In the genomic region with DNA sequence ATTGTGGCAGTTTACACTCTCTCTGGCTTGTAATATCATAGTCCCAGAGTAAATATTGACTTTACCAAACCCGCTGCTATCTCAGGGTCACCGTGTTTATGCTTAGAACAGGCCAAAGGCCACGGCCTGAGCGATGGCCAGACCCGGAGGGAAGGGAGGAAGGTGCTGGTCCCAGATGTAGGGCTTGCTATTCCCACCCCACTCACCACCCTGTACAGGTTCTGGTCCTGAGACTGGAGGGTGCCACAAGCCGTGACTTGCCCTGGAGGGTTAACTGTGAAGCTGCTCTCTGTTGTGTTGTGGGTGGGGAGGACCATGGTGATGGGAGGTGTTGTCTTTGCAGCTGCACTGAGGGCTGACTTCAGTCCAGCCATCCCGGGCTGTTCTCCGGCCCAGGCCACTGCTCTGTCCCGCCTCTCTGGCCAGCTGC, we compare ENCODE assay signal across 8 mouse cellular contexts. TPM values are rescaled to one million over a fixed set of nuclear protein-coding genes. Genes with fewer than 3 reads are reported as not detected.
DNase-seq lines count a peak whose midpoint lies in the region; ATAC-seq lines count a peak whose summit lies in the region.

No protein-coding gene starts in this region.

- no peak for ATAC-seq in heart, embryonic 16.5 days (replicated peaks; ENCODE audit: extremely low read depth, insufficient read depth, low FRiP score)
- ATAC-seq in liver, embryonic 15.5 days (ENCODE audit: insufficient read depth): peak; percentile 37
- no peak for ATAC-seq in megakaryocyte-erythroid progenitor cell, adult 5-6 weeks (replicated peaks; ENCODE audit: low FRiP score, low TSS enrichment, poor library complexity, severe bottlenecking)
- no peak for ATAC-seq in forebrain, embryonic 13.5 days

- H3K9ac ChIP-seq in heart, embryonic 16.5 days (ENCODE audit: low read length): peak overlapping the region; percentile 94
- H3K9ac ChIP-seq in liver, embryonic 15.5 days: no peak overlapping the region
- no peak overlapping the region for H3K9ac ChIP-seq in forebrain, embryonic 13.5 days

- peak overlapping the region; percentile 32 for H3K27ac ChIP-seq in brown adipose tissue, adult 24 weeks (replicated peaks; ENCODE audit: low read depth, low read length)
- peak overlapping the region; percentile 93 for H3K27ac ChIP-seq in heart, embryonic 16.5 days (ENCODE audit: low read length)
- H3K27ac ChIP-seq in liver, embryonic 15.5 days (replicated peaks): peak overlapping the region; percentile 79
- no peak overlapping the region for H3K27ac ChIP-seq in forebrain, embryonic 13.5 days

- peaks cover 4% of the 10 kb centered on the region; the same call in 1 of the 2 replicates for H3K9me3 ChIP-seq in heart, embryonic 16.5 days (replicated peaks; ENCODE audit: control insufficient read depth, low read length)
- no peaks in the 10 kb centered on the region for H3K9me3 ChIP-seq in liver, embryonic 15.5 days (replicated peaks)
- no peaks in the 10 kb centered on the region for H3K9me3 ChIP-seq in forebrain, embryonic 13.5 days (replicated peaks)

- H3K27me3 ChIP-seq in heart, embryonic 16.5 days (ENCODE audit: control insufficient read depth, insufficient read depth, low read length): peaks cover 6% of the 10 kb centered on the region
- peaks cover 70% of the 10 kb centered on the region for H3K27me3 ChIP-seq in liver, embryonic 15.5 days
- H3K27me3 ChIP-seq in forebrain, embryonic 13.5 days: peaks cover 57% of the 10 kb centered on the region

- 40% methylated on average over 9 of the region's 9 CpGs for WGBS in heart, embryonic 16.5 days
- WGBS in liver, embryonic 15.5 days (ENCODE audit: insufficient replicate concordance): 44% methylated on average over 9 of the region's 9 CpGs
- WGBS in forebrain, embryonic 13.5 days: 57% methylated on average over 9 of the region's 9 CpGs

- peak overlapping the region; percentile 70 for H3K4me3 ChIP-seq in brown adipose tissue, adult 24 weeks (ENCODE audit: insufficient read depth, low read depth, low read length)
- peak overlapping the region; percentile 90 for H3K4me3 ChIP-seq in heart, embryonic 16.5 days (ENCODE audit: low read length)
- H3K4me3 ChIP-seq in liver, embryonic 15.5 days (replicated peaks): peak overlapping the region; percentile 62
- H3K4me3 ChIP-seq in forebrain, embryonic 13.5 days: no peak overlapping the region

- peak overlapping the region; percentile 99 for H3K4me2 ChIP-seq in heart, embryonic 16.5 days (ENCODE audit: low read depth, low read length)
- peak overlapping the region; percentile 63 for H3K4me2 ChIP-seq in liver, embryonic 15.5 days
- H3K4me2 ChIP-seq in forebrain, embryonic 13.5 days: no peak overlapping the region

- no peaks in the 10 kb centered on the region for H3K36me3 ChIP-seq in heart, embryonic 16.5 days (ENCODE audit: control insufficient read depth, insufficient read depth)
- no peaks in the 10 kb centered on the region for H3K36me3 ChIP-seq in liver, embryonic 15.5 days (replicated peaks)
- H3K36me3 ChIP-seq in forebrain, embryonic 13.5 days (ENCODE audit: poor library complexity, severe bottlenecking): no peaks in the 10 kb centered on the region

- H3K4me1 ChIP-seq in brown adipose tissue, adult 24 weeks (ENCODE audit: control insufficient read depth, insufficient read depth, insufficient read length, low read length): peaks cover 20% of the 10 kb centered on the region
- peaks cover 43% of the 10 kb centered on the region for H3K4me1 ChIP-seq in heart, embryonic 16.5 days (ENCODE audit: control insufficient read depth, insufficient read depth, low read length)
- peaks cover 40% of the 10 kb centered on the region for H3K4me1 ChIP-seq in liver, embryonic 15.5 days (replicated peaks)
- H3K4me1 ChIP-seq in forebrain, embryonic 13.5 days: peaks cover 26% of the 10 kb centered on the region

- DNase-seq in layer of hippocampus, adult 8-10 months (ENCODE audit: low spot score in 2 of 2): peak; percentile 42 to 45
- no peak for DNase-seq in layer of hippocampus, postnatal 25 days (ENCODE audit: extremely low spot score in 1 of 2, low spot score in 1 of 2)
- no peak for DNase-seq in cerebellum, adult 8-10 months

RNA-seq across cellular contexts. Expression of gene Plekhg3, which starts 4.8 kb away (rescaled TPM):
- total RNA-seq in layer of hippocampus, adult 8-10 months (2022): 10 to 100 TPM; 23.4 to 28.6 (median 24.9) TPM
- total RNA-seq in layer of hippocampus, postnatal 25 days (2021): 10 to 100 TPM; 23.2 to 27.5 TPM
- 6.3 and 6.5 TPM in 2 replicates for polyA plus RNA-seq in brown adipose tissue, adult 24 weeks (2012; ENCODE audit: insufficient read depth, insufficient read length, missing spikeins)
- 6.8 and 9.5 TPM in 2 replicates for polyA plus RNA-seq in heart, embryonic 16.5 days (2015; fragmentation: Nextera tagmentation; extraction: Ambion mirVana)
- 3.3 and 4.1 TPM in 2 replicates for polyA plus RNA-seq in liver, embryonic 15.5 days (2015; fragmentation: Nextera tagmentation; extraction: Ambion mirVana)
- 2.4 and 3.9 TPM in 2 replicates for total RNA-seq in megakaryocyte-erythroid progenitor cell, adult 5-6 weeks (2014; fragmentation: Nextera tagmentation)
- total RNA-seq in megakaryocyte-erythroid progenitor cell, adult 5-6 weeks (2017): 0.38 and 0.42 TPM in 2 replicates
- 0.63 and 0.97 TPM in 2 replicates for polyA plus RNA-seq in forebrain, embryonic 13.5 days (2015; fragmentation: Nextera tagmentation; extraction: Ambion mirVana)

Comparison
In these comparisons a context has a peak if more than half of its experiments do, and no peak if none do; other contexts are left out.
1. DNase-seq: peak in layer of hippocampus, adult 8-10 months (2 of 2); none in layer of hippocampus, postnatal 25 days (0 of 2) and cerebellum, adult 8-10 months (single experiment).